Mouse (Mus musculus) intestine, postnatal 0 days (tissue): Measurements from ENCODE around the gene Angpt4. TPM values are rescaled to one million over a fixed set of nuclear protein-coding genes. Genes with fewer than 3 reads are reported as not detected.

ENCODE experiments used
- ATAC-seq: fragments of 200-750 bp; cut with Nextera tagmentation; 2 replicates; pipeline ENCODE4 v1.8.0; 2017; ENCODE audit warnings: mild to moderate bottlenecking, moderate TSS enrichment, moderate library complexity
- H3K27ac ChIP-seq: fragments of 300-500 bp; sonication (generic); 2 replicates; pipeline ENCODE4 v1.5.1; 2014; ENCODE audit warnings: mild to moderate bottlenecking, low read depth, low read length, moderate library complexity
- H3K27me3 ChIP-seq: fragments of 300-500 bp; sonication (generic); replicated peaks from 2 replicates; pipeline ENCODE4 v1.6.1; 2014; ENCODE audit warnings: low read length, mixed read lengths; ENCODE audit not compliant: control insufficient read depth, insufficient read depth
- H3K36me3 ChIP-seq: fragments of 300-500 bp; sonication (generic); 2 replicates; pipeline ENCODE4 v1.6.1; 2014; ENCODE audit warnings: mild to moderate bottlenecking, moderate library complexity; ENCODE audit not compliant: control insufficient read depth, insufficient read depth
- H3K4me1 ChIP-seq: fragments of 300-500 bp; sonication (generic); replicated peaks from 2 replicates; pipeline ENCODE4 v1.6.1; 2014; ENCODE audit warnings: antibody characterized with exemption, low read length, mixed read lengths; ENCODE audit not compliant: control insufficient read depth, insufficient read depth
- H3K4me2 ChIP-seq: fragments of 300-500 bp; sonication (generic); replicated peaks from 2 replicates; pipeline ENCODE4 v1.6.1; 2014; ENCODE audit warnings: low read depth, mild to moderate bottlenecking, moderate library complexity
- H3K4me3 ChIP-seq: fragments of 300-500 bp; sonication (generic); 2 replicates; pipeline ENCODE4 v1.5.1; 2014; ENCODE audit warnings: low read depth, low read length
- H3K9ac ChIP-seq: fragments of 300-500 bp; sonication (generic); 2 replicates; pipeline ENCODE4 v1.6.1; 2014; ENCODE audit warnings: mild to moderate bottlenecking, low read depth, low read length
- H3K9me3 ChIP-seq: fragments of 300-500 bp; sonication (generic); 2 replicates; pipeline ENCODE4 v1.6.1; 2016; ENCODE audit warnings: mixed run types; ENCODE audit not compliant: control insufficient read depth
- CTCF ChIP-seq: sonication (generic); IDR thresholded peaks from 2 replicates; pipeline ENCODE4 v1.5.1; 2016; ENCODE audit warnings: low read depth, mild to moderate bottlenecking, control low read depth, antibody characterized with exemption, moderate library complexity
- WGBS: fragments of 180-500 bp; shearing (Covaris S2); extraction: QIAGEN DNeasy Blood & Tissue Kit; methylation state at CpG from one replicate; pipeline ENCODE4 v1.1.7; 2014; 5-methylcytosine and 5-hydroxymethylcytosine counted together
- polyA plus RNA-seq: library from polyadenylated mRNA; unstranded; fragments of >200 nt; fragmentation: Nextera tagmentation; extraction: Ambion mirVana; gene quantifications from 2 replicates; pipeline ENCODE4 v1.2.1, GENCODE M21; 2015

The Angpt4 gene
- polyA plus RNA-seq, 1 experiment from 2014 or later, result 0.27 TPM

DNA sequence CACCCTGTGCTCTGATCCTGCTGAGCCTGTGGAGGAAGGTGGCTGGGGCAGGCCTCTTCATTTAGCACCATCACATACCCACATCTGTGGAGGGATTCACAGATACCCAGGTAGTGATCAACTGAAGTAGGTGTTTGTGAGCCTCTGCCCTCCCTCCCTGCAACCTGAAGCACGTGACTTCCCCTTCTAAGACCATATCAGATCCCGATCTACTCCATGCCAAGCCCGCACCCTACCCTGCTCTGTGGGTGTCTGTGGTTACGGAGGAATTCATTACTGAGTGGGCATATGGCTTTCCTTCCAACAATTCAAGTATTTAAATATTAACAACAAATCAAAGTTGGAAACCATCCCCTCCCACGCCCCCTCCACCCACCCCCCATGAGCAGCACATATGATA lies 52.3 kb downstream of the Angpt4 start:
- 85% methylated on average over 5 of the region's 5 CpGs for WGBS
- H3K4me2 ChIP-seq, result no peak overlapping the region
- ATAC-seq, result no peak

GRCm38 (mm10) chr2:151964052-151964451 lies 53.0 kb downstream of the Angpt4 start:
- Histone ChIP-seq H3K4me1 (no peaks in the 10 kb centered on the region), H3K36me3 (peaks cover 14% of the 10 kb centered on the region; the same call in 1 of the 2 replicates), H3K4me2 (no peak overlapping the region), H3K9ac (no peak overlapping the region), H3K27me3 (no peaks in the 10 kb centered on the region), H3K4me3 (no peak overlapping the region), H3K27ac (no peak overlapping the region), H3K9me3 (no peaks in the 10 kb centered on the region)
- no peak for ATAC-seq
- WGBS, result 39% methylated on average over 9 of the region's 9 CpGs
- TF ChIP-seq CTCF, result no peak

More for the DNA sequence above, 52.3 kb downstream of the Angpt4 start:
- Histone ChIP-seq H3K4me3 (no peak overlapping the region), H3K9me3 (no peaks in the 10 kb centered on the region), H3K36me3 (peaks cover 9% of the 10 kb centered on the region; the same call in 1 of the 2 replicates), H3K27ac (no peak overlapping the region), H3K9ac (no peak overlapping the region), H3K27me3 (no peaks in the 10 kb centered on the region), H3K4me1 (no peaks in the 10 kb centered on the region)
- TF ChIP-seq CTCF, result no peak

DNA sequence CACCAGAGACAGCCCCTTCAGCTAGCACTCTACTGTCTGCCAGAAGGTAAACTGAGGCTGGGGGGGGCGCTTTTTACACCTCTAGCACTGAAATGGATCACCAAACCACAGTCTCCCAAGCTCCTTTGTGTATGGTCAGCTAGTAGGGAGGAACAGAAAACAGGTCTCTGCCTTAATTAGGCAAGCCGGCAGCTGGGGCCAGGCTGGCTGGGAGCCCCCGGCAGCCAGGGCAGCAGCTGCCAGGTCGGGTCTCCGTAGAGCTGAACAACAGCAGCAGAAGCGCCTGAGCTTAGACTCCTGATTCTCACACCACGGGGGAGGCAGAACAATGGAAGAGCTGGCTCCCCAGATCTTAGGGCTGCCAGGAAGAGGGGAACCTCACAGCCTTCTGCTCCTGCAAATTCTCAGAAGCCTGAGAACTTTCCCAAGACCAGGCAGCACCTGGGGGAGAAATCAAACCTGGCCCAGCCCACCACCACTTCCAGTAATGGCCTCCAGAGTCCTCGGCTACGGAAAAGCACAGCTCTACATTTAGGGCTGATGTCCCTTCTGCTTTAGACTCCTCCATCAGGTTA lies 56.3 kb downstream of the Angpt4 start:
- no peak overlapping the region for H3K4me2 ChIP-seq
- H3K27me3 ChIP-seq, result no peaks in the 10 kb centered on the region
- no peak overlapping the region for H3K9ac ChIP-seq
- H3K36me3 ChIP-seq, result peaks cover 30% of the 10 kb centered on the region; the same call in 1 of the 2 replicates
- H3K9me3 ChIP-seq, result no peaks in the 10 kb centered on the region
- no peak for TF ChIP-seq CTCF
- H3K4me3 ChIP-seq, result no peak overlapping the region
- ATAC-seq, result no peak
- H3K4me1 ChIP-seq, result peaks cover 3% of the 10 kb centered on the region; the same call in 1 of the 2 replicates
- H3K27ac ChIP-seq, result no peak overlapping the region
- WGBS, result 51% methylated on average over 9 of the region's 9 CpGs

DNA sequence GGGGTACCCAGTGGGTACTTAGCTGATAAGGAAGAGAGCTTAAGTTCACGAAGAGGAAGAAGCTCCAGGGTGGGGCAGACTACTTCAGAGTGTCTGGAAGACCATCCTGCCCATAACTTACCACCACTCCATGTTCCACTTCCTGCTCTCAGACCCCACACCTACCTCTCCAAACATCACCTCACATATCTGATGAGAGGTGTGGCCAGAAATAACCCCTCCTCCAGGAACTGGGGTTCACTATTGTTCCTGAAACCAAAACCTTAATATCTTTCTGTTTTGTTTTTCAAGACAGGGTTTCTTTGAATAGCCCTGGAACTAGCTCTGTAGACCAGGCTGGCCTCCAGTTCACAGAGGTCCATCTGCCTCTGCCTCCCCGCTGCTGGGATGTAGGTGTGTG lies 56.8 kb downstream of the Angpt4 start:
- TF ChIP-seq CTCF, result no peak
- H3K4me1 ChIP-seq, result peaks cover 3% of the 10 kb centered on the region; the same call in 1 of the 2 replicates
- no peak overlapping the region for H3K4me3 ChIP-seq
- 68% methylated on average over 2 of the region's 2 CpGs for WGBS
- H3K9me3 ChIP-seq, result no peaks in the 10 kb centered on the region
- no peak overlapping the region for H3K9ac ChIP-seq
- no peaks in the 10 kb centered on the region for H3K27me3 ChIP-seq
- H3K27ac ChIP-seq, result no peak overlapping the region
- peaks cover 30% of the 10 kb centered on the region; the same call in 1 of the 2 replicates for H3K36me3 ChIP-seq
- ATAC-seq, result no peak
- H3K4me2 ChIP-seq, result no peak overlapping the region

GRCm38 (mm10) chr2:151968451-151968850 lies 57.4 kb downstream of the Angpt4 start:
- H3K4me3 ChIP-seq, result no peak overlapping the region
- H3K27me3 ChIP-seq, result no peaks in the 10 kb centered on the region
- 85% methylated on average over 8 of the region's 8 CpGs for WGBS
- H3K36me3 ChIP-seq, result peaks cover 30% of the 10 kb centered on the region; the same call in 1 of the 2 replicates
- no peak overlapping the region for H3K27ac ChIP-seq
- peaks cover 4% of the 10 kb centered on the region for H3K4me1 ChIP-seq
- H3K4me2 ChIP-seq, result no peak overlapping the region
- H3K9ac ChIP-seq, result no peak overlapping the region
- TF ChIP-seq CTCF, result no peak
- H3K9me3 ChIP-seq, result no peaks in the 10 kb centered on the region
- ATAC-seq, result no peak

- Histone ChIP-seq H3K9ac (no peak overlapping the region), H3K36me3 (peaks cover 30% of the 10 kb centered on the region; the same call in 1 of the 2 replicates), H3K27ac (no peak overlapping the region), H3K4me1 (peaks cover 8% of the 10 kb centered on the region), H3K4me3 (no peak overlapping the region), H3K9me3 (no peaks in the 10 kb centered on the region), H3K4me2 (no peak overlapping the region), H3K27me3 (no peaks in the 10 kb centered on the region)
- ATAC-seq, result no peak
- no peak for TF ChIP-seq CTCF
- WGBS, result 92% methylated on average over 7 of the region's 7 CpGs
Observed at GRCm38 (mm10) chr2:151968986-151969385, 58.0 kb downstream of the Angpt4 start.

- no peak overlapping the region for H3K4me2 ChIP-seq
- no peak for ATAC-seq
- peaks cover 8% of the 10 kb centered on the region for H3K4me1 ChIP-seq
- H3K27ac ChIP-seq, result no peak overlapping the region
- H3K36me3 ChIP-seq, result peaks cover 30% of the 10 kb centered on the region; the same call in 1 of the 2 replicates
- H3K9me3 ChIP-seq, result no peaks in the 10 kb centered on the region
- H3K27me3 ChIP-seq, result no peaks in the 10 kb centered on the region
- WGBS, result 90% methylated on average over 6 of the region's 6 CpGs
- no peak overlapping the region for H3K9ac ChIP-seq
- H3K4me3 ChIP-seq, result no peak overlapping the region
- no peak for TF ChIP-seq CTCF
Observed at GRCm38 (mm10) chr2:151969396-151969795, 58.4 kb downstream of the Angpt4 start.
